Mouse (Mus musculus): ENCODE measurements at regions not wholly inside any gene's neighbourhood (a gene's known extent, or its start where the extent isn't known, plus 50 kb on each side); places are given as distances from the start of the nearest gene placed in this dataset.
A peak's percentile ranks its signal among the peaks of the same experiment; 100 is the strongest.

DNA sequence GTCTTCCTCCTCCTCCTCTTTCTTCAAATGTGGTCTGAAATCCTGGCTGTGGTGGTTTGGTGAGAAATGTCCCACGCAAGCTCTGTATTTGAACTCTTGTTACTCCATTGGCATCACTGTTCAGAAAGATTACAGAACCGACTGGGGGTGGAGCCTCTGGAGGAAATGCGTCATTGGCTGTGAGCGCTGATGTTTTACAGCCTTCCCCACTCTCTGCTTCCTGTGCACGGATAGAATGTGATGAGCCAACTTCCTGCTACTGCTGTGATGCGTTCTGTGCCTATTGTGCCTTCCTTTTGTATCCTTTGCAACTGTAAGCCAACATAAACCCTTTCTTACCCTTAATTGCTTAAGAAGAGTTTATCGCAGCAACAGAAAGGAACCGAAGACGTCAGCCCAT is 94.8 kb upstream of the Ctnnb1 start:
- H3K27me3 ChIP-seq (ENCODE audit: control insufficient read depth, insufficient read depth, insufficient read length), result no peaks in the 10 kb centered on the region
- no peak for TF ChIP-seq USF1 (IDR thresholded peaks at IDR 0.05; ENCODE audit: low read depth)
- no peak for TF ChIP-seq TCF3 (IDR thresholded peaks at IDR 0.05; ENCODE audit: insufficient read length, low read depth)
- TF ChIP-seq MAX (IDR thresholded peaks at IDR 0.05; ENCODE audit: low read depth), result no peak
- no peak for TF ChIP-seq REST (IDR thresholded peaks at IDR 0.05; ENCODE audit: insufficient read depth, insufficient read length)
- TF ChIP-seq MYOG (IDR thresholded peaks at IDR 0.05; ENCODE audit: control insufficient read depth in 1 of 3, insufficient read depth in 1 of 3, insufficient read length in 2 of 3, low read depth in 2 of 3), result no peak
- TF ChIP-seq SRF (IDR thresholded peaks at IDR 0.05; ENCODE audit: control insufficient read depth, insufficient read length, low read depth), result no peak
- no peak for TF ChIP-seq POLR2A (IDR thresholded peaks at IDR 0.05; ENCODE audit: insufficient read length, low read depth)
- no peak for TF ChIP-seq TCF12 (IDR thresholded peaks at IDR 0.05; ENCODE audit: insufficient read depth, poor library complexity, severe bottlenecking)
- TF ChIP-seq CEBPB (IDR thresholded peaks at IDR 0.05; ENCODE audit: insufficient read depth, poor library complexity, severe bottlenecking), result no peak
- no peak for TF ChIP-seq MYOD1 (IDR thresholded peaks at IDR 0.05; ENCODE audit: control insufficient read depth in 1 of 3, insufficient read length in 2 of 3, low read depth in 2 of 3)
- no peak for TF ChIP-seq POLR2AphosphoS2 (IDR thresholded peaks at IDR 0.05; ENCODE audit: insufficient read length, low read depth)
- no peak for TF ChIP-seq E2F4 (IDR thresholded peaks at IDR 0.05; ENCODE audit: insufficient read depth)
- no peak overlapping the region for H3ac ChIP-seq (ENCODE audit: control insufficient read depth, insufficient read length)
- no peaks in the 10 kb centered on the region for H3K79me2 ChIP-seq (ENCODE audit: control insufficient read depth, insufficient read depth)
- H3K36me3 ChIP-seq (ENCODE audit: control insufficient read depth, insufficient read depth), result no peaks in the 10 kb centered on the region
- no peak overlapping the region for H3K4me2 ChIP-seq (ENCODE audit: low read depth)
- H3K4me3 ChIP-seq, result no peak overlapping the region

DNA sequence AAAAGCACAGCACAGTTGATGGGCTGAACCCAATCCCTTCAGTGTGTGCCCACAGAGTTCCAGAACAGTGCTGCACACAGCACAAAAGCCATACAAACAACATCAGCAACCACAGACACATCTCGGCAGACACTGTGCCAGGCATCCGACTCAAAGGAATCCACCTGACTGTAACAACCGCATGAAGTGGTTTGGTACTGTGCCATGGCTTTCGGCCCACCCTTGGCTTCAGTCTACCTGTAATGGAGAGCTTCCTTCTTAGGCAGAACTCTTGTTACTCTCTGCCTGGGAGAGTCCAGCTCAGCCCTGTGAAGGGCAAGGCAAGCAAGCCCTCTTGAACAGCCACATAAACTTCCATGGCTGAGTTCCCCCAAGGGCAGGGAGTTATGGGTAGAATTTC is 93.4 kb upstream of the Ctnnb1 start:
- Histone ChIP-seq H3K4me3 (no peak overlapping the region), H3K27me3 (ENCODE audit: control insufficient read depth, insufficient read depth, insufficient read length) (no peaks in the 10 kb centered on the region), H3K36me3 (ENCODE audit: control insufficient read depth, insufficient read depth) (no peaks in the 10 kb centered on the region), H3K79me2 (ENCODE audit: control insufficient read depth, insufficient read depth) (no peaks in the 10 kb centered on the region), H3ac (ENCODE audit: control insufficient read depth, insufficient read length) (no peak overlapping the region), H3K4me2 (ENCODE audit: low read depth) (no peak overlapping the region)
- TF ChIP-seq POLR2A (IDR thresholded peaks at IDR 0.05; ENCODE audit: insufficient read length, low read depth), result no peak
- no peak for TF ChIP-seq TCF12 (IDR thresholded peaks at IDR 0.05; ENCODE audit: insufficient read depth, poor library complexity, severe bottlenecking)
- TF ChIP-seq MYOD1 (IDR thresholded peaks at IDR 0.05; ENCODE audit: control insufficient read depth in 1 of 3, insufficient read length in 2 of 3, low read depth in 2 of 3), result no peak
- TF ChIP-seq MYOG (IDR thresholded peaks at IDR 0.05; ENCODE audit: control insufficient read depth in 1 of 3, insufficient read depth in 1 of 3, insufficient read length in 2 of 3, low read depth in 2 of 3), result no peak
- TF ChIP-seq CEBPB (IDR thresholded peaks at IDR 0.05; ENCODE audit: insufficient read depth, poor library complexity, severe bottlenecking), result no peak
- TF ChIP-seq REST (IDR thresholded peaks at IDR 0.05; ENCODE audit: insufficient read depth, insufficient read length), result no peak
- TF ChIP-seq MAX (IDR thresholded peaks at IDR 0.05; ENCODE audit: low read depth), result no peak
- TF ChIP-seq E2F4 (IDR thresholded peaks at IDR 0.05; ENCODE audit: insufficient read depth), result no peak
- TF ChIP-seq SRF (IDR thresholded peaks at IDR 0.05; ENCODE audit: control insufficient read depth, insufficient read length, low read depth), result no peak

DNA sequence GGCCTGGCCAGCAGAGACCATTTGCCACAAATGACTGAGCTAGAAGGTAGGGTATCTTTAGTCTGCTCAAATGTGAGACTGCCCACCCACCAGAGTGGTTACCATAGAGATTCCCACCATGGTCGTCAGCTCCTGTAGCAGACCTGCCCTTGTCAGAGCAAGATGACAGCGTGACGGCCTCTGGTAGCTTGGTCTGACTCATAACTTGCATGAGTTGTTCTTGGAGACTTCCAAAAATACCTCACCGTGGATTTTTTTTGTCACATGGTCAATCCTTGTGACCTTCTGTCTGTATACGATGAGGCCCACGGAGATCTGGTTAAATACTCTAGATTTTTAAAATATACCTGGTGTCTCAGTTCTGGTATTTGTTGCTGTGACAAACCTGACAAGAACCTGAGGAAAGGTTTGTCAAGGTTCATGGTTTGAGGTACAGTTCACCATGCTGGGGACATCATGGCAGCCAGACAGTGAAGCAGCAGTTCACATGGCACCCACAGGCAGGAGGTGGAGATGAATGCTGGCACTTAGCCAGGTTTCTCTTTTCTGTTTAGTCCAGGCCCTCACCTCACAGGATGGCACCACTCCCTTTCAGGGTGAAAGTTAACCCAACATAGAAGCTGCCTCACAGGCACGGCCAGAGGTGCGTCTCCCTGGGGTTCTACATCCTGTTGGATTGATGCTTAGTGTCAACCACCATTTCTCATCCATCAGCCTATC is 91.4 kb upstream of the Ctnnb1 start:
- no peak overlapping the region for H3ac ChIP-seq (ENCODE audit: control insufficient read depth, insufficient read length)
- no peak for TF ChIP-seq E2F4 (IDR thresholded peaks at IDR 0.05; ENCODE audit: insufficient read depth)
- no peak for TF ChIP-seq TCF12 (IDR thresholded peaks at IDR 0.05; ENCODE audit: insufficient read depth, poor library complexity, severe bottlenecking)
- no peak for TF ChIP-seq TCF3 (IDR thresholded peaks at IDR 0.05; ENCODE audit: insufficient read length, low read depth)
- no peak for TF ChIP-seq MAX (IDR thresholded peaks at IDR 0.05; ENCODE audit: low read depth)
- no peak for TF ChIP-seq REST (IDR thresholded peaks at IDR 0.05; ENCODE audit: insufficient read depth, insufficient read length)
- no peak overlapping the region for H3K4me3 ChIP-seq
- H3K4me2 ChIP-seq (ENCODE audit: low read depth), result no peak overlapping the region
- H3K79me2 ChIP-seq (ENCODE audit: control insufficient read depth, insufficient read depth), result no peaks in the 10 kb centered on the region
- H3K36me3 ChIP-seq (ENCODE audit: control insufficient read depth, insufficient read depth), result no peaks in the 10 kb centered on the region
- H3K27me3 ChIP-seq (ENCODE audit: control insufficient read depth, insufficient read depth, insufficient read length), result no peaks in the 10 kb centered on the region

DNA sequence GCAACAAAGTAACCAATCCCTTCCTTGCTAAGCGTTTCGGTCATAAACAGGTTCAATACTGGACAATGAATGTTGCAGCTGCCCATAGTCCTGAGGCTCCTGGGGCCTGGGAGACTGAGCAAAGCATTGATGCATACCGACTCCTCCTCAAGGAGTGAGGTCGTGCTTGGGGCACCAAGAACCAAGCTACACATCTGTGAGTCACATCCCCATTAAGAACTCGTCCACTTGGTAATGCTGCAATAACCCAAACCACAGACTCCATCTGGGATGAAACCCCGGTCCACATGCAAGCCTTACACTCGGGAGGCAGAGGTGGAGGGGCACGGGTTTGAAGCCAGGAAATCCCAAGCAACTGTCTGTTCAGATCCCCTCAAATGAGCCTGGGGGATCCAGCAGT is 85.3 kb upstream of the Ctnnb1 start:
- no peaks in the 10 kb centered on the region for H3K36me3 ChIP-seq (ENCODE audit: control insufficient read depth, insufficient read depth)
- TF ChIP-seq E2F4 (IDR thresholded peaks at IDR 0.05; ENCODE audit: insufficient read depth), result no peak
- TF ChIP-seq USF1 (IDR thresholded peaks at IDR 0.05; ENCODE audit: low read depth), result peak; percentile 2
- peak; percentile 83 for TF ChIP-seq CEBPB (IDR thresholded peaks at IDR 0.05; ENCODE audit: insufficient read depth, poor library complexity, severe bottlenecking)
- no peak for TF ChIP-seq SRF (IDR thresholded peaks at IDR 0.05; ENCODE audit: control insufficient read depth, insufficient read length, low read depth)
- no peak for TF ChIP-seq TCF12 (IDR thresholded peaks at IDR 0.05; ENCODE audit: insufficient read depth, poor library complexity, severe bottlenecking)
- TF ChIP-seq MYOD1 (IDR thresholded peaks at IDR 0.05; ENCODE audit: control insufficient read depth in 1 of 3, insufficient read length in 2 of 3, low read depth in 2 of 3), result peak in 2 of 3 experiments; percentile 44 to 45
- TF ChIP-seq POLR2AphosphoS2 (IDR thresholded peaks at IDR 0.05; ENCODE audit: insufficient read length, low read depth), result no peak
- TF ChIP-seq MYOG (IDR thresholded peaks at IDR 0.05; ENCODE audit: control insufficient read depth in 1 of 3, insufficient read depth in 1 of 3, insufficient read length in 2 of 3, low read depth in 2 of 3), result peak in 1 of 3 experiments; percentile 15
- TF ChIP-seq TCF3 (IDR thresholded peaks at IDR 0.05; ENCODE audit: insufficient read length, low read depth), result no peak
- no peak for TF ChIP-seq MAX (IDR thresholded peaks at IDR 0.05; ENCODE audit: low read depth)
- no peak for TF ChIP-seq REST (IDR thresholded peaks at IDR 0.05; ENCODE audit: insufficient read depth, insufficient read length)
- TF ChIP-seq POLR2A (IDR thresholded peaks at IDR 0.05; ENCODE audit: insufficient read length, low read depth), result no peak
- H3K79me2 ChIP-seq (ENCODE audit: control insufficient read depth, insufficient read depth), result no peaks in the 10 kb centered on the region
- no peak overlapping the region for H3K4me3 ChIP-seq
- peak overlapping the region; percentile 39 for H3K4me2 ChIP-seq (ENCODE audit: low read depth)
- H3K27me3 ChIP-seq (ENCODE audit: control insufficient read depth, insufficient read depth, insufficient read length), result no peaks in the 10 kb centered on the region
- H3ac ChIP-seq (ENCODE audit: control insufficient read depth, insufficient read length), result no peak overlapping the region
